Mouse (Mus musculus) forebrain, embryonic 16.5 days (tissue): ENCODE measurements around the gene Bpifb9a. TPM values are rescaled to one million over a fixed set of nuclear protein-coding genes. Genes with fewer than 3 reads are reported as not detected.
"Not testable (repeated sequence)": the region's sequence is repeated elsewhere in the genome, so short reads cannot be mapped to it uniquely, and the experiment has no call there.

Experiments used
- ATAC-seq: fragments of 200-750 bp; cut with Nextera tagmentation; 2 replicates; pipeline ENCODE4 v1.8.0; 2017; ENCODE audit warnings: mild to moderate bottlenecking, moderate library complexity
- H3K27ac ChIP-seq: fragments of 300-500 bp; sonication (generic); 2 replicates; pipeline ENCODE4 v1.5.1; 2014; ENCODE audit warnings: low read length, control low read depth
- H3K27me3 ChIP-seq: fragments of 300-500 bp; sonication (generic); replicated peaks from 2 replicates; pipeline ENCODE4 v1.6.1; 2014; ENCODE audit warnings: low read length; ENCODE audit not compliant: control insufficient read depth, insufficient read depth
- H3K36me3 ChIP-seq: fragments of 300-500 bp; sonication (generic); 2 replicates; pipeline ENCODE4 v1.6.1; 2014; ENCODE audit not compliant: control insufficient read depth, insufficient read depth
- H3K4me1 ChIP-seq: fragments of 300-500 bp; sonication (generic); replicated peaks from 2 replicates; pipeline ENCODE4 v1.6.1; 2014; ENCODE audit warnings: low read length; ENCODE audit not compliant: control insufficient read depth, insufficient read depth
- H3K4me2 ChIP-seq: fragments of 300-500 bp; sonication (generic); 2 replicates; pipeline ENCODE4 v1.6.1; 2014; ENCODE audit warnings: mild to moderate bottlenecking, low read length, control low read depth
- H3K4me3 ChIP-seq: fragments of 300-500 bp; sonication (generic); replicated peaks from 2 replicates; pipeline ENCODE4 v1.5.1; 2014; ENCODE audit warnings: mild to moderate bottlenecking, low read length, control low read depth
- H3K9ac ChIP-seq: fragments of 300-500 bp; sonication (generic); replicated peaks from 2 replicates; pipeline ENCODE4 v1.6.1; 2014; ENCODE audit warnings: low read depth, low read length, control low read depth
- H3K9me3 ChIP-seq: fragments of 300-500 bp; sonication (generic); 2 replicates; pipeline ENCODE4 v1.6.1; 2016; ENCODE audit warnings: low read length; ENCODE audit not compliant: control insufficient read depth
- WGBS: fragments of 180-500 bp; shearing (Covaris S2); extraction: QIAGEN DNeasy Blood & Tissue Kit; methylation state at CpG from one replicate; pipeline ENCODE4 v1.1.7; 2014; 5-methylcytosine and 5-hydroxymethylcytosine counted together
- polyA plus RNA-seq: library from polyadenylated mRNA; unstranded; fragments of >200 nt; fragmentation: Nextera tagmentation; extraction: Ambion mirVana; gene quantifications from 2 replicates; pipeline ENCODE4 v1.2.1, GENCODE M21; 2015

Gene Bpifb9a
- polyA plus RNA-seq, 1 experiment from 2014 or later: not detected

DNA sequence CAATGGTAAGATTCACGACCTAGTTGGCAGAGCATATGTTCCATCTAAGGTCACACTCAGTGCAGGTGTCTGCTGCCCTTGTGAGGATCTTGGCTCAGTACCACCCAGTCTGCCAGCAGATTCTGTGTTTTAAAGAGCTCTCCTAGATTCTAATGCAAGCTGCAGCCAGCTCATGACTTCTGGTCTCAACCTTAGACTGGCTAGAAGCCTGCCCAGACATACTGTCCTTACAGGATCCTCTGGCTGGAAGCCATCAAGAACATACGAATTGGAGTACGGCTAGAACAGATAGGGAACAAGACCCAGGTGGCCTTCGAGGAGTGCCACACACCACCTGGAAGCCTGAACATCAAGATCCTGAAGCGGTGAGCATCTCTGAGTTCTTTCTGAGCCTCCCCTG is 29.8 kb upstream of the Bpifb9a start:
- H3K27me3 ChIP-seq: 0 out of 2 replicates have a peak, but pooled peaks cover 2% of the 10 kb centered on the region

GRCm38 (mm10) chr2:154233426-154233825 is 24.2 kb upstream of the Bpifb9a start:
- no peaks in the 10 kb centered on the region for H3K27me3 ChIP-seq
- H3K4me2 ChIP-seq: no peak overlapping the region
- 71% methylated on average over 6 of the region's 6 CpGs for WGBS
- H3K36me3 ChIP-seq: no peaks in the 10 kb centered on the region
- H3K27ac ChIP-seq: no peak overlapping the region
- no peaks in the 10 kb centered on the region for H3K9me3 ChIP-seq
- peaks cover 6% of the 10 kb centered on the region for H3K4me1 ChIP-seq
- H3K9ac ChIP-seq: no peak overlapping the region
- no peak overlapping the region for H3K4me3 ChIP-seq
- ATAC-seq: peak; percentile 72

More for the DNA sequence above, 29.8 kb upstream of the Bpifb9a start:
- 87% methylated on average over 5 of the region's 5 CpGs for WGBS
- H3K9me3 ChIP-seq: no peaks in the 10 kb centered on the region
- no peak overlapping the region for H3K4me3 ChIP-seq
- no peaks in the 10 kb centered on the region for H3K36me3 ChIP-seq
- H3K4me1 ChIP-seq: peaks cover 11% of the 10 kb centered on the region
- H3K27ac ChIP-seq: no peak overlapping the region
- ATAC-seq: no peak
- H3K4me2 ChIP-seq: no peak overlapping the region
- no peak overlapping the region for H3K9ac ChIP-seq

GRCm38 (mm10) chr2:154240771-154241170 is 16.9 kb upstream of the Bpifb9a start:
- H3K9me3 ChIP-seq: no peaks in the 10 kb centered on the region
- no peak overlapping the region for H3K4me2 ChIP-seq
- no peak overlapping the region for H3K4me3 ChIP-seq
- H3K9ac ChIP-seq: no peak overlapping the region
- 89% methylated on average over 6 of the region's 6 CpGs for WGBS
- ATAC-seq: no peak
- H3K4me1 ChIP-seq: no peaks in the 10 kb centered on the region
- no peak overlapping the region for H3K27ac ChIP-seq
- no peaks in the 10 kb centered on the region for H3K27me3 ChIP-seq
- H3K36me3 ChIP-seq: no peaks in the 10 kb centered on the region

DNA sequence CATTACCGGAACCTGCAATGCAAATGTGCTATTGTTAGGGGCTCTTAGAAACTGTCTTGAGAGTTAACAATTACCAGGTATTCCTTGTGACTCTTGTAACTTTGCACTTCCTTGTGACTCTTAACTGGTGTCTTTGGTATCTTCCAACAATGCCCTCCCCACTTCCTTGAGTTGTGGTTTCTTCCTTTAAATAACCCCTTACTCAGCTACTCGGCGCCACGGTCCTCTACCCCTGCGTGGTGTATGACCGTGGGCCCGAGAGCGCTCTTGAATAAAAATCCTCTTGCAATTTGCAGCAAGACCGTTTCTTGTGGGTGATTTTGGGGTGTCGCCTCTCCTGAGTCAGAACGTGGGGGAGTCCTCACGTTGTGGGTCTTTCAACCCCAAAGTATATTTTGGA is 14.9 kb upstream of the Bpifb9a start:
- H3K9ac ChIP-seq, H3K36me3 ChIP-seq, H3K27ac ChIP-seq, ATAC-seq, H3K4me1 ChIP-seq, H3K27me3 ChIP-seq, H3K4me3 ChIP-seq, H3K4me2 ChIP-seq, H3K9me3 ChIP-seq: not testable (repeated sequence)
- 95% methylated on average over 11 of the region's 12 CpGs for WGBS

DNA sequence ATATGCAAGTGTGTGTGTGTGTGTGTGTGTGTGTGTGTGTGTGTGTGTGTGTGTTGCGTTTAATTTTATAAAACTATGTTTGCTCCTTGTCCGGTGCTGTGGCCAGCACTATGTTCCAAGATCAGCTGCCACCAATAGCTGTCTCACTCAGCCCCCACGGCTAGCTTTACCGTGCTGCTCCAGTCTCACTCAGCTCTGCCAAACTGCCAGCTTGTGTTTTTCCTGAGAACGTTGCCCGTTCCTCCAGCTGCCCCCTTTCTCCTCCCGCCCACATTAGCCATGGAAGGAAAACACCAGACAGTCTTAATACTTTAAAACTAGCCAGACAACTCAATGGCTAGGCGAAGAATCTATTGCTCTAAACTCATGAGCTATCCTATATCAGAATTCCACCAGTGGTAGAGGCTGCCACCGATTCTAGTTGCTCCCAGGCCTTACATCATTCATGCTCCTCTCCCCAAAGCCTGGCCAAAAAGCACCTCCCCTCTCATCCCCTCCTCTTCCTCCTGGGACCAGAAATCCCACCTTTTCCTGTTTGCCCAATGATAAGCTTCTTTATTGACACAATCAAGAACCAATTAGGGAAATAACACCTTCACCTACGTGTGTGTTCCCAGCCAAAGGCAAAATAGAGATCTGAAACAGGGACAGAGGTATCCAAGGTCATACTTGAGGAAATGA is 14.2 kb upstream of the Bpifb9a start:
- 75% methylated on average over 10 of the region's 10 CpGs for WGBS

GRCm38 (mm10) chr2:154245322-154245721 is 12.3 kb upstream of the Bpifb9a start:
- H3K4me3 ChIP-seq: no peak overlapping the region
- H3K36me3 ChIP-seq: no peaks in the 10 kb centered on the region
- H3K9ac ChIP-seq: no peak overlapping the region
- no peaks in the 10 kb centered on the region for H3K4me1 ChIP-seq
- WGBS: 90% methylated on average over 5 of the region's 5 CpGs
- no peaks in the 10 kb centered on the region for H3K27me3 ChIP-seq
- H3K4me2 ChIP-seq: no peak overlapping the region
- ATAC-seq: no peak
- H3K9me3 ChIP-seq: no peaks in the 10 kb centered on the region
- no peak overlapping the region for H3K27ac ChIP-seq

More for the DNA sequence above, 14.2 kb upstream of the Bpifb9a start:
- H3K9me3 ChIP-seq: no peaks in the 10 kb centered on the region
- 0 out of 2 replicates have a peak, but pooled peaks have one; percentile 38 for ATAC-seq
- no peak overlapping the region for H3K27ac ChIP-seq
- H3K4me3 ChIP-seq: no peak overlapping the region
- H3K4me2 ChIP-seq: no peak overlapping the region
- no peaks in the 10 kb centered on the region for H3K27me3 ChIP-seq
- H3K4me1 ChIP-seq: no peaks in the 10 kb centered on the region
- H3K9ac ChIP-seq: no peak overlapping the region
- no peaks in the 10 kb centered on the region for H3K36me3 ChIP-seq

- H3K27me3 ChIP-seq, H3K4me1 ChIP-seq, ATAC-seq, H3K9ac ChIP-seq, H3K4me3 ChIP-seq, H3K9me3 ChIP-seq, H3K27ac ChIP-seq, H3K36me3 ChIP-seq, H3K4me2 ChIP-seq: not testable (repeated sequence)
- 88% methylated on average over 2 of the region's 4 CpGs for WGBS
Measured at GRCm38 (mm10) chr2:154255254-154255653, 2.4 kb upstream of the Bpifb9a start.

- no peaks in the 10 kb centered on the region for H3K36me3 ChIP-seq
- no peaks in the 10 kb centered on the region for H3K27me3 ChIP-seq
- no peak for ATAC-seq
- H3K4me1 ChIP-seq: no peaks in the 10 kb centered on the region
- no peaks in the 10 kb centered on the region for H3K9me3 ChIP-seq
- 71% methylated on average over 4 of the region's 4 CpGs for WGBS
- H3K27ac ChIP-seq: no peak overlapping the region
- H3K4me2 ChIP-seq: no peak overlapping the region
- no peak overlapping the region for H3K9ac ChIP-seq
- H3K4me3 ChIP-seq: no peak overlapping the region
Measured at GRCm38 (mm10) chr2:154255770-154256169, 1.9 kb upstream of the Bpifb9a start.

GRCm38 (mm10) chr2:154264397-154264796 is 6.7 kb downstream of the Bpifb9a start:
- WGBS: 76% methylated on average over 3 of the region's 3 CpGs
- H3K4me1 ChIP-seq, H3K9me3 ChIP-seq, H3K4me2 ChIP-seq, H3K4me3 ChIP-seq, H3K27ac ChIP-seq, H3K9ac ChIP-seq, H3K27me3 ChIP-seq, H3K36me3 ChIP-seq, ATAC-seq: not testable (repeated sequence)

GRCm38 (mm10) chr2:154291866-154292265 is 34.2 kb downstream of the Bpifb9a start:
- H3K4me3 ChIP-seq, H3K9ac ChIP-seq, H3K9me3 ChIP-seq, H3K27ac ChIP-seq, H3K36me3 ChIP-seq, H3K4me2 ChIP-seq, H3K4me1 ChIP-seq, H3K27me3 ChIP-seq, ATAC-seq: not testable (repeated sequence)
- 88% methylated on average over 3 of the region's 3 CpGs for WGBS
